8 mouse cellular contexts compared by ENCODE assay signal in genomic region chr7:35647101-35647698, GRCm38 (mm10). TPM values are rescaled to one million over a fixed set of nuclear protein-coding genes. Genes with fewer than 3 reads are reported as not detected.
DNase-seq lines count a peak whose midpoint lies in the region; ATAC-seq and TF ChIP-seq lines count a peak whose summit lies in the region.

TSS of gene Pdcd5 (minus strand) at chr7:35647521.

- DNase-seq in ES-E14 (ENCODE audit: low read depth, low spot score): peak; percentile 94
- peak; percentile 95 for DNase-seq in cerebellum, adult 11-12 months
- peak; percentile 91 for DNase-seq in heart, postnatal 25 days (ENCODE audit: low spot score)
- peak; percentile 96 to 98 for DNase-seq in layer of hippocampus, adult 18-20 months (ENCODE audit: low spot score in 2 of 2)
- peak; percentile 96 for DNase-seq in lung, adult 2 months
- peak; percentile 92 to 93 for DNase-seq in thymus, adult 18-20 months

- peak within 1 kb of the TSS; percentile 80 to 96 for H3K4me3 ChIP-seq in ES-E14 (ENCODE audit: insufficient read depth in 1 of 2, low read depth in 1 of 2, low read length in 2 of 2, poor library complexity in 1 of 2, severe bottlenecking in 1 of 2)
- peak within 1 kb of the TSS; percentile 89 for H3K4me3 ChIP-seq in forebrain, embryonic 15.5 days
- H3K4me3 ChIP-seq in lung, adult 2 months (replicated peaks; ENCODE audit: extremely low read depth, low read depth, low read length): peak within 1 kb of the TSS; percentile 76

- TF ChIP-seq CTCF in lung, adult 2 months (IDR thresholded peaks at IDR 0.05; ENCODE audit: insufficient read depth, low read length): no peak

- H3K4me2 ChIP-seq in forebrain, embryonic 15.5 days (replicated peaks): peak within 1 kb of the TSS; percentile 72

- WGBS in forebrain, embryonic 15.5 days: under 1% methylated on average over 62 of the region's 64 CpGs
- under 1% methylated on average over 64 of the region's 64 CpGs for WGBS in lung, adult 2 months

- peak within 1 kb of the TSS; percentile 93 for H3K9ac ChIP-seq in ES-E14 (ENCODE audit: insufficient read depth, low read depth, low read length, poor library complexity, severe bottlenecking)
- H3K9ac ChIP-seq in forebrain, embryonic 15.5 days (replicated peaks): peak within 1 kb of the TSS; percentile 81

- H3K9me3 ChIP-seq in ES-E14 (ENCODE audit: control insufficient read depth, insufficient read depth, low read depth, low read length): no peaks in the 10 kb centered on the region
- H3K9me3 ChIP-seq in forebrain, embryonic 15.5 days: no peaks in the 10 kb centered on the region

- in situ Hi-C loops in ES-E14 (cut with MboI; ENCODE audit: low sequenced_read_pairs in 2 of 2, unreplicated experiment in 2 of 2): no loop called here

- peak within 1 kb of the TSS; percentile 75 for H3K27ac ChIP-seq in ES-E14 (ENCODE audit: insufficient read depth, low read depth, low read length, poor library complexity, severe bottlenecking)
- peak within 1 kb of the TSS; percentile 81 for H3K27ac ChIP-seq in forebrain, embryonic 15.5 days (replicated peaks)

- no peaks in the 10 kb centered on the region for H3K27me3 ChIP-seq in forebrain, embryonic 15.5 days

- ATAC-seq in forebrain, embryonic 15.5 days (replicated peaks): peak; percentile 94
- ATAC-seq in neutrophil, adult 5-6 weeks (ENCODE audit: extremely low read depth, insufficient number of reproducible peaks, low FRiP score, poor library complexity, severe bottlenecking): peak; percentile 80

- peaks cover 0 to 2% of the 10 kb centered on the region in 2 experiments; a peak in 1 of 4 replicates for H3K4me1 ChIP-seq in ES-E14 (ENCODE audit: control insufficient read depth in 2 of 2, insufficient read depth in 2 of 2, low read length in 2 of 2, poor library complexity in 1 of 2)
- peaks cover 15% of the 10 kb centered on the region for H3K4me1 ChIP-seq in forebrain, embryonic 15.5 days
- no peaks in the 10 kb centered on the region for H3K4me1 ChIP-seq in lung, adult 2 months (ENCODE audit: control insufficient read depth, insufficient read depth, low read length)

- H3K36me3 ChIP-seq in ES-E14 (ENCODE audit: control insufficient read depth, insufficient read depth, low read length, poor library complexity, severe bottlenecking): peaks cover 12% of the 10 kb centered on the region
- peaks cover 34% of the 10 kb centered on the region for H3K36me3 ChIP-seq in forebrain, embryonic 15.5 days

- TF ChIP-seq POLR2A in lung, adult 2 months (IDR thresholded peaks at IDR 0.05; ENCODE audit: borderline replicate concordance, extremely low read depth, low read depth, low read length): peak; percentile 50; the same call in 1 of the 2 replicates

- intact Hi-C loops in heart, postnatal 25 days (cut with DNase I): loop anchor here (5.0 to 10.0 kb wide), 3 partner anchors 60 to 252 kb away; partner anchors contain the start of genes Ankrd27, Cep89, Faap24 and Nudt19

TF ChIP-seq in ES-E14, 5 proteins besides CTCF, POLR2A, EP300 and RAD21:
- no peak for TF ChIP-seq MAFK (IDR thresholded peaks at IDR 0.05; ENCODE audit: insufficient read depth, low read depth, low read length)
- TF ChIP-seq HCFC1 (IDR thresholded peaks at IDR 0.05; ENCODE audit: borderline replicate concordance, insufficient read depth, low read length): peak; percentile 88

RNA-seq across cellular contexts. Expression of gene Pdcd5, which starts in this region (rescaled TPM):
- 127 and 164 TPM in 2 replicates for total RNA-seq in ES-E14 (2012; rRNA removed)
- 219 and 234 TPM in 2 replicates for polyA plus RNA-seq in forebrain, embryonic 15.5 days (2015; fragmentation: Nextera tagmentation; extraction: Ambion mirVana)
- 100 to 1,000 TPM in 1 of 2 experiments, 10 to 100 TPM in 1; 95.0 to 104 TPM for total RNA-seq in heart, postnatal 25 days (2021)
- 10 to 100 TPM; 77.9 to 80.8 TPM for total RNA-seq in layer of hippocampus, adult 18-20 months (2021)
- polyA plus RNA-seq in lung, adult 2 months (2012; rRNA removed): 33.1 and 45.9 TPM in 2 replicates
- 39.9 and 56.6 TPM in 2 replicates for total RNA-seq in neutrophil, adult 5-6 weeks (2017)

Comparison
In these comparisons a context has a peak if more than half of its experiments do, and no peak if none do; other contexts are left out.
1. Peak in every context shown above with its lines: DNase-seq, ATAC-seq, H3K4me3 ChIP-seq and H3K27ac ChIP-seq.